Mouse (Mus musculus) hindbrain, postnatal 0 days (tissue): ENCODE data around the gene Prkn. TPM values are rescaled to one million over a fixed set of nuclear protein-coding genes. Genes with fewer than 3 reads are reported as not detected.

Experiments
- ATAC-seq: fragments of 200-750 bp; cut with Nextera tagmentation; 2 replicates; pipeline ENCODE4 v1.8.0; 2017; ENCODE audit warnings: mild to moderate bottlenecking, moderate TSS enrichment, moderate library complexity
- DNase-seq: peaks from one replicate; pipeline ENCODE4 v3.0.0-alpha.2; 2015; ENCODE audit warnings: low spot score
- H3K27ac ChIP-seq: fragments of 300-500 bp; sonication (generic); 2 replicates; pipeline ENCODE4 v1.5.1; 2014; ENCODE audit warnings: mild to moderate bottlenecking
- H3K27me3 ChIP-seq: fragments of 300-500 bp; sonication (generic); 2 replicates; pipeline ENCODE4 v1.6.1; 2014; ENCODE audit warnings: low read length, mixed read lengths; ENCODE audit not compliant: insufficient read depth
- H3K36me3 ChIP-seq: fragments of 300-500 bp; sonication (generic); 2 replicates; pipeline ENCODE4 v1.6.1; 2014; ENCODE audit warnings: low read length, mixed read lengths; ENCODE audit not compliant: insufficient read depth
- H3K4me1 ChIP-seq: fragments of 300-500 bp; sonication (generic); 2 replicates; pipeline ENCODE4 v1.6.1; 2014; ENCODE audit warnings: antibody characterized with exemption, low read length, mixed read lengths; ENCODE audit not compliant: insufficient read depth
- H3K4me2 ChIP-seq: fragments of 300-500 bp; sonication (generic); 2 replicates; pipeline ENCODE4 v1.6.1; 2014; ENCODE audit warnings: low read depth, mild to moderate bottlenecking, low read length, moderate library complexity, mixed read lengths
- H3K4me3 ChIP-seq: fragments of 300-500 bp; sonication (generic); 2 replicates; pipeline ENCODE4 v1.5.1; 2014; ENCODE audit warnings: low read length
- H3K9ac ChIP-seq: fragments of 300-500 bp; sonication (generic); replicated peaks from 2 replicates; pipeline ENCODE4 v1.6.1; 2014; ENCODE audit warnings: mild to moderate bottlenecking, low read length, moderate library complexity, mixed read lengths
- H3K9me3 ChIP-seq: fragments of 300-500 bp; sonication (generic); 2 replicates; pipeline ENCODE4 v1.6.1; 2016; ENCODE audit warnings: low read length, mixed read lengths
- CTCF ChIP-seq: IDR thresholded peaks from 2 replicates; pipeline ENCODE4 v1.5.1; 2016; ENCODE audit warnings: antibody characterized with exemption, control low read depth, low read depth
- WGBS: fragments of 180-500 bp; shearing (Covaris S2); extraction: QIAGEN DNeasy Blood & Tissue Kit; methylation state at CpG from one replicate; pipeline ENCODE4 v1.1.7; 2014; 5-methylcytosine and 5-hydroxymethylcytosine counted together
- polyA plus RNA-seq: library from polyadenylated mRNA; unstranded; fragments of >200 nt; fragmentation: Nextera tagmentation; extraction: Ambion mirVana; gene quantifications from 2 replicates; pipeline ENCODE4 v1.2.1, GENCODE M21; 2015
- total RNA-seq: library from RNA; depleted of rRNA; stranded (reverse); fragments of >200 nt; gene quantifications from 2 replicates; pipeline ENCODE4 v1.2.3, GENCODE M21; 2014

Gene Prkn
- total and polyA plus RNA-seq, 2 experiments from 2014 or later: 9.3 to 10.7 TPM

GRCm38 (mm10) chr17:11230604-11231395, 390.6 kb downstream of the Prkn start:
- WGBS: 50% methylated on average over 12 of the region's 12 CpGs
- H3K27ac ChIP-seq: no peak overlapping the region
- DNase-seq: peak; percentile 18

GRCm38 (mm10) chr17:11235273-11235672, 395.1 kb downstream of the Prkn start:
- no peaks in the 10 kb centered on the region for H3K9me3 ChIP-seq
- whole genome bisulfite sequencing: 71% methylated on average over 1 of the region's 1 CpGs
- no peak for TF ChIP-seq CTCF
- no peaks in the 10 kb centered on the region for H3K36me3 ChIP-seq
- no peak overlapping the region for H3K9ac ChIP-seq
- no peaks in the 10 kb centered on the region for H3K27me3 ChIP-seq
- no peak overlapping the region for H3K27ac ChIP-seq
- DNase-seq (peak; percentile 16), ATAC-seq (no peak)
- H3K4me3 ChIP-seq: no peak overlapping the region
- H3K4me1 ChIP-seq: no peaks in the 10 kb centered on the region
- no peak overlapping the region for H3K4me2 ChIP-seq

More at GRCm38 (mm10) chr17:11230604-11231395, 390.6 kb downstream of the Prkn start:
- Histone ChIP-seq H3K4me2 (0 out of 2 replicates have a peak overlapping the region, but pooled peaks have one; percentile 16), H3K9me3 (no peaks in the 10 kb centered on the region), H3K27me3 (no peaks in the 10 kb centered on the region), H3K9ac (no peak overlapping the region), H3K36me3 (no peaks in the 10 kb centered on the region), H3K4me3 (no peak overlapping the region), H3K4me1 (no peaks in the 10 kb centered on the region)
- TF ChIP-seq CTCF: no peak
- ATAC-seq: no peak

- DNase-seq (no peak), ATAC-seq (no peak)
- no peak for TF ChIP-seq CTCF
- H3K4me3 ChIP-seq: no peak overlapping the region
- no peak overlapping the region for H3K4me2 ChIP-seq
- H3K27me3 ChIP-seq: no peaks in the 10 kb centered on the region
- no peak overlapping the region for H3K27ac ChIP-seq
- no peak overlapping the region for H3K9ac ChIP-seq
- no peaks in the 10 kb centered on the region for H3K9me3 ChIP-seq
- 63% methylated on average over 9 of the region's 9 CpGs for WGBS
- no peaks in the 10 kb centered on the region for H3K36me3 ChIP-seq
- H3K4me1 ChIP-seq: peaks cover 6% of the 10 kb centered on the region; the same call in 1 of the 2 replicates
Observed at GRCm38 (mm10) chr17:11245040-11245439, 404.9 kb downstream of the Prkn start.

DNA sequence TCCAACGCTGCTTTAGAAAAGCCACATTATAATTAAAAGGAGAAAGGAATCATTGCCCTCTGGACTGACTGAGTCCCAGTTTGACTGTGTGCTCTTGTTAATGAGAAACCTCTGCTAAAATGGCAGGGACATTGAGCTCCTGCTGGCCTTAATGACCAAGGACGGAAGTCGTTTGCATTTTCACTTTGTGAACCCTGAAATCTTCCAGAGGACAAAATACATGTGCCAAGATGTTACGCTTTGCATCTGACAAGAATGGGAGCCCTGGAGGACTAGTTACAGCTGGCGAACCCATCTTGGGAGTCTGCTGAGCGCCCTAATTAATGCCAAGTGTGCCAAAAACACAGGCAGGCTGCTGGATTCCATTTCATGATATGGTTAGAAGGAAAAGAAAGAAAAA, 409.0 kb downstream of the Prkn start:
- ATAC-seq (no peak), DNase-seq (peak; percentile 51)
- H3K4me2 ChIP-seq: peak overlapping the region; percentile 7; the same call in 1 of the 2 replicates
- no peak overlapping the region for H3K4me3 ChIP-seq
- H3K27me3 ChIP-seq: no peaks in the 10 kb centered on the region
- peaks cover 6% of the 10 kb centered on the region; the same call in 1 of the 2 replicates for H3K4me1 ChIP-seq
- H3K9ac ChIP-seq: no peak overlapping the region
- peak overlapping the region; percentile 26; the same call in 1 of the 2 replicates for H3K27ac ChIP-seq
- no peak for TF ChIP-seq CTCF
- WGBS: 27% methylated on average over 6 of the region's 6 CpGs
- no peaks in the 10 kb centered on the region for H3K36me3 ChIP-seq
- H3K9me3 ChIP-seq: no peaks in the 10 kb centered on the region

DNA sequence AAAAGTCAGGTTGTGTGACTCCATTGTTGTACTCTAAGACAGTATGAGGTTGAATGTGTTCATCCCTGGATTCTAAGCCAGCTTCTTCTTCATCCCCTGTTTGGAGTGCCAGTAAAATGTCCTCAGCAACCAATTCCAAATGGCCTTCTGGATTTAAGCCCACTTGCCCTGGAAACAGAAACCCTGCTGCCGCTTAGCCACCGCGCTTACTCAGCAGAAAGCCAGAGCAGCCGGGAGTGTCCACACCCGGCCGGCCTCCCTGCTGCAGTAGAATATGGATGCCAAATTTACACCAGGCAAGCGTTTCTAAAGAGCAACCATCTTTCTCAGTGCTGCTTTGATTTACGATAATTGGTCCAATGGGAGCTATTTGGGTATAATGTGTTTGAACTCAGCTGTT, 420.5 kb downstream of the Prkn start:
- H3K36me3 ChIP-seq: no peaks in the 10 kb centered on the region

GRCm38 (mm10) chr17:11261679-11262078, 421.5 kb downstream of the Prkn start:
- Histone ChIP-seq H3K4me1 (peaks cover 3% of the 10 kb centered on the region; the same call in 1 of the 2 replicates), H3K4me3 (no peak overlapping the region), H3K36me3 (no peaks in the 10 kb centered on the region), H3K27me3 (no peaks in the 10 kb centered on the region), H3K9ac (no peak overlapping the region), H3K27ac (no peak overlapping the region), H3K4me2 (no peak overlapping the region), H3K9me3 (no peaks in the 10 kb centered on the region)
- DNase-seq: no peak
- TF ChIP-seq CTCF: no peak
- no peak for ATAC-seq
- WGBS: 66% methylated on average over 5 of the region's 5 CpGs

More for the DNA sequence above, 420.5 kb downstream of the Prkn start:
- H3K27me3 ChIP-seq: no peaks in the 10 kb centered on the region
- peak; percentile 78 for DNase-seq
- TF ChIP-seq CTCF: no peak
- no peak overlapping the region for H3K9ac ChIP-seq
- ATAC-seq: peak; percentile 63
- no peak overlapping the region for H3K27ac ChIP-seq
- H3K9me3 ChIP-seq: no peaks in the 10 kb centered on the region
- no peak overlapping the region for H3K4me3 ChIP-seq
- no peak overlapping the region for H3K4me2 ChIP-seq
- 25% methylated on average over 8 of the region's 8 CpGs for WGBS
- H3K4me1 ChIP-seq: peaks cover 3% of the 10 kb centered on the region; the same call in 1 of the 2 replicates

DNA sequence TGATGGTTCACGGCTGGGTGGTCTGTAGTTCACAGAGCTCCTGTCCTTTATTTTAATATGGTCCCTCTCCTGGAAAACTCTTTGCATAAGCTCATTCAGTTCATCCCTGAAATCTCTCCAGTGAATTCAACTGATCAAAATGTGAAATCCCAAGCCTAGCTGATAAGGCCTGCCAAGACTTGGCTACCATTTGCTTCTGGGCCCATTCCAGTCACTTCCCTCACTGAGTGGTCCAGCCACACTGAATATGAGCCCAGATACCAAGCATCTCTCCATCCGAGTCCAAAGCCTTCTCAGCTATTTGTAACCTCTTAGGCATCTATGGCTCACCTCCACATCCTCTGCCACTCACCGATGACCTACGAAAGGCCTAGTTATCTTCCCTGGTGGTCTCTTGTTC, 427.8 kb downstream of the Prkn start:
- H3K9ac ChIP-seq: no peak overlapping the region
- WGBS: 91% methylated on average over 4 of the region's 4 CpGs

More for the DNA sequence above, 427.8 kb downstream of the Prkn start:
- H3K9me3 ChIP-seq: no peaks in the 10 kb centered on the region
- H3K4me2 ChIP-seq: no peak overlapping the region
- H3K4me3 ChIP-seq: no peak overlapping the region
- no peaks in the 10 kb centered on the region for H3K36me3 ChIP-seq
- DNase-seq (no peak), ATAC-seq (no peak)
- no peak for TF ChIP-seq CTCF
- H3K27me3 ChIP-seq: no peaks in the 10 kb centered on the region
- H3K27ac ChIP-seq: no peak overlapping the region
- no peaks in the 10 kb centered on the region for H3K4me1 ChIP-seq
